Mouse (Mus musculus) limb, embryonic 10.5 days (tissue): ENCODE data around the gene Tbxa2r. TPM values are rescaled to one million over a fixed set of nuclear protein-coding genes. Genes with fewer than 3 reads are reported as not detected.

Source experiments
- DNase-seq: peaks from one replicate; pipeline ENCODE4 v3.0.0-alpha.2; 2017; ENCODE audit warnings: low spot score
- H3K27ac ChIP-seq: fragments of 300-500 bp; sonication (generic); 2 replicates; pipeline ENCODE4 v1.5.1; 2016; ENCODE audit warnings: mild to moderate bottlenecking
- H3K27me3 ChIP-seq: fragments of 300-500 bp; sonication (generic); 2 replicates; pipeline ENCODE4 v1.6.1; 2016; ENCODE audit warnings: low read depth, mild to moderate bottlenecking; ENCODE audit not compliant: poor library complexity, severe bottlenecking
- H3K36me3 ChIP-seq: fragments of 300-500 bp; sonication (generic); 2 replicates; pipeline ENCODE4 v1.6.1; 2016; ENCODE audit warnings: mild to moderate bottlenecking, moderate library complexity
- H3K4me1 ChIP-seq: fragments of 300-500 bp; sonication (generic); 2 replicates; pipeline ENCODE4 v1.6.1; 2016
- H3K4me3 ChIP-seq: fragments of 300-500 bp; sonication (generic); 2 replicates; pipeline ENCODE4 v1.5.1; 2016; ENCODE audit warnings: mild to moderate bottlenecking, moderate library complexity
- H3K9me3 ChIP-seq: fragments of 300-500 bp; sonication (generic); replicated peaks from 2 replicates; pipeline ENCODE4 v1.6.1; 2016; ENCODE audit warnings: mild to moderate bottlenecking
- WGBS: fragments of 180-500 bp; shearing (Covaris S2); methylation state at CpG from one replicate; pipeline ENCODE4 v1.1.7; 2016; 5-methylcytosine and 5-hydroxymethylcytosine counted together
- polyA plus RNA-seq: library from polyadenylated mRNA; unstranded; fragments of >200 nt; fragmentation: Nextera tagmentation; extraction: Ambion mirVana; gene quantifications from 2 replicates; pipeline ENCODE4 v1.2.1, GENCODE M21; 2016

Gene Tbxa2r
- polyA plus RNA-seq, 1 experiment from 2014 or later, result 3.2 TPM

DNA sequence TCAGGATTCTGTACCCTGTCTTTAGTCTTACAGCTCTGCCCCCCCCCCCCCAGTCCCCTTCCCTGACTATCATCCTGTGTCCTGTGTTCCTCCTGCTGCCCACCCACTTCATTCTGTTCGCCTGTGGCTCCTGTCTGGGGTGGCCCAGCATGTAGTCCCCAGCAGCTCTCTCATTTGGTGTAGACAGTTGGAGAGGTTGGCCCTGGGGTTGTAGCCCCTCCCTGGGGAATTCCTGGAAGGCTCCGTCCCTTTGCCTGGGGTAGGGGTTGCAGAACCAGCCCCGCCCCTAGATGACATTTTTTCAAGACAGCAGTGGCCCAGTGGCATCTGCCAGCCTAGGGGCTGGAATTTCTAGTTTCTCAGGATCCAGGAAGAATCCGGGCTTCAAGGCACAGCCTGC lies 29.7 kb downstream of the Tbxa2r start:
- H3K4me3 ChIP-seq, result peak overlapping the region; percentile 82
- no peak for DNase-seq
- H3K36me3 ChIP-seq, result peaks cover 23% of the 10 kb centered on the region
- peaks cover 43% of the 10 kb centered on the region for H3K27me3 ChIP-seq
- H3K4me1 ChIP-seq, result peaks cover 75% of the 10 kb centered on the region
- WGBS, result 43% methylated on average over 4 of the region's 4 CpGs
- no peaks in the 10 kb centered on the region for H3K9me3 ChIP-seq
- H3K27ac ChIP-seq, result no peak overlapping the region

DNA sequence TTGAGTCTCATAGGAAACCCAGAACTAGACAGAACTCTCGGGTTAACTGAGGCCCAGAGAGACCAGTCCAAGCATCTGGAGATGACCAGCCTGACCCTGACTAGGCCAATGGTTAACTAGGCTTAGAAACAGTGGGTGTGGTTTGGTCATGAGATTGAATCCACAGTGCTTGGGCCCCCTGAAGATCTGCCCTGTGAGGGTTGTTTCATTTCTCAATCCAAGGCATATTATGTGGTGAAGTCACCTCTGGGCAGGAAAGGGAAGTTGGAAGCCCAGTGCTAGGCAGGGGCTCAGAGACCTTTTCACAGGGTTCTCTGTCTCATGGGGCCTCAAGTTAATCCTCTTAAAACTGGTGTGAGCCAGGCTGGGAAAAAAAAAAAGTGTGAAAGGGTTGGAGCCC lies 30.3 kb downstream of the Tbxa2r start:
- Histone ChIP-seq H3K4me1 (peaks cover 81% of the 10 kb centered on the region), H3K36me3 (peaks cover 23% of the 10 kb centered on the region), H3K9me3 (no peaks in the 10 kb centered on the region), H3K4me3 (no peak overlapping the region; the same call in 1 of the 2 replicates), H3K27ac (no peak overlapping the region), H3K27me3 (peaks cover 50% of the 10 kb centered on the region)
- 85% methylated on average over 1 of the region's 1 CpGs for WGBS
- no peak for DNase-seq

DNA sequence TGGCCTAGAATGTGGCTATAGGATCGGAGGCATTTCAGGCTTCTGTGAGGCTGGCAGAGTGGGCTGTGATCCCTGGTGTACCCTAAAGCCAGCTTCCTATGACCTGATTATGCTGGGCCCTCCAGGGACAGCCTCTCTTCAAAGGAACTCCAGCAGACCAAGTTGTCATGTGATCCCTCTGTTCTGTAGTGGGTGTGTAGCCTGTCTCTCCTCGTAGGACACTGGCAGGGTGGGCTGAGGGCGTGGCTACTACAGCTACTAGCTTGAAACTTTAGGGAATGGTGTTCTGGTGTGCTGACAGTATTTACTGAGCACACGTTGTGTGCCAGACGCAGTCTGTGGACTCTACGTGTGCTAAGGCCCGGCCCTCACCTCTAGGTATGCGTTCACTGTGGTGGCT lies 32.2 kb downstream of the Tbxa2r start:
- Histone ChIP-seq H3K27me3 (peaks cover 68% of the 10 kb centered on the region), H3K9me3 (no peaks in the 10 kb centered on the region), H3K27ac (peak overlapping the region; percentile 7; the same call in 1 of the 2 replicates), H3K36me3 (peaks cover 23% of the 10 kb centered on the region), H3K4me1 (peaks cover 86% of the 10 kb centered on the region), H3K4me3 (no peak overlapping the region)
- DNase-seq, result no peak
- WGBS, result 67% methylated on average over 8 of the region's 8 CpGs

DNA sequence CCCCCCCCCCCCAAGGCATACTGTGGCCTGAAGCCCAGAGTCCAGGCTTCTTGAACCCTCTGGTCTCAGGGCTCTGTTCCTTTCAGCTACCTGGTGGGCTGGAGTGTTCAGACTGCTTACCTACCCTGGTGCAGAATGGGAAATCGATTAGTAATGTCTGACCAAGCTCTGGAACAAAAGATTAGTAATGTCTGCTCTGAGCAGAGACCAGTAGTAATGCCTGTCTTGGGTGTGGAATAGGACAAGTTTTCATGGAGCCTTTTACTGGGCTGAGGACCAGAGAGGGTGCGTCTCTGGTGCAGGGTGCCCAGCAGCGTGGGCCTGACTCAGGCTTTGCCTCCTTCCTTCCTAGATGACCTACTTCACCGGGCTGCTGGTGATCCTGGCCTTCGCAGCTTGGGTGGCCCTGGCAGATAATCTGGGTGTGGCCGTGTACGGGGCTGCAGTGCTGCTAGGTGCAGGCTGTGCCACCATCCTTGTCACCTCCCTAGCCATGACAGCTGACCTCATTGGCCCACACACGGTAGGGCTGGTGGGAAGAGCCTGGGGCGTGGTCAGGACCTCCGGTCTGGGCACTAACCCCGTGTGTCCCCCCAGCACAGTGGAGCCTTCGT lies 33.9 kb downstream of the Tbxa2r start:
- H3K27me3 ChIP-seq, result peaks cover 57% of the 10 kb centered on the region
- WGBS, result 74% methylated on average over 12 of the region's 12 CpGs
- no peaks in the 10 kb centered on the region for H3K9me3 ChIP-seq
- H3K27ac ChIP-seq, result no peak overlapping the region
- H3K36me3 ChIP-seq, result peaks cover 41% of the 10 kb centered on the region
- H3K4me1 ChIP-seq, result peaks cover 87% of the 10 kb centered on the region
- 0 out of 2 replicates have a peak overlapping the region, but pooled peaks have one; percentile 2 for H3K4me3 ChIP-seq
- DNase-seq, result no peak

DNA sequence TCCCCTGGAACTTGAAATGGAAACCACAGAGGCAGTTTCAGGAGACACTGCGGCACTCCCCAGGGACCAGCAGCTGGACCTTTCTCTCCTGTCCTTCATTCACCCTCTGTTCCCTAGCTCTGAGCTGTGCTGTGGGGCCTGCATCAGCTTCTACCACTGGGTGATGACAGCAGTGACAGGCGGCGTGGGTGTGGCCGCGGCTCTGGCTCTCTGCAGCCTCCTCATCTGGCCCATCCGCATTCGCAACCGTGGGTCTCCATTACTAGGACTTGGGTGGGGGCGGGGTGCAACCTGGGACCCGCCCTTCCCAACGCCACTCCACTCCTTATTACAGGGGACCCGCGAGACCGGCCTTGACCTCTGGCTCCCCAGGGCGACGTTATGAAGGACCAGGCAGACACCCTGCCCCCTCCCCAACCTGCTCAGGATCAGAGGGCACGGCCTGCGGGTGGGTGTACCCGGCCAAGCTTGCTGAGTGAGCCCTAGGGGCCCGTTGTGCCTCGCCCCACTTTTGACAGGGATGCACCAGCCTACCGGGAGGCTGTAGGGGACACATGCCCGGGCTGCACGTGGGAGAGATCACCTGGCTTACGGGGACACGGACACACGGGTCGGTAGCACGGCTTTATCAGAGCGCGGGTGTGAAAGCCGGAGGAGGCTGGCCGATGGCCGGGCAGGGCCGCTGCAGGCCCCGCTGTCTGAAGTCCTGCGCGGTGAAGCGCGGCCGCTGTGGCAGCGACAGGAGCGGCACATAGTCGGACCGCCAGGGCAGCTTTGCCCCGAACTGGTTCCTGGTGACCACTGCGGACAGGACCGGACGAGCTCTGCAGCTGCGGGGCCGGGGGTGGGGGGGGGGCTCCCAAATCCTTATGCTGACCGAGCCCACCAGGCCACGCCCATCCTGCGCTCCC lies 35.2 kb downstream of the Tbxa2r start:
- DNase-seq, result no peak
- 9% methylated on average over 54 of the region's 54 CpGs for WGBS
- H3K36me3 ChIP-seq, result peaks cover 53% of the 10 kb centered on the region
- peak overlapping the region; percentile 47 for H3K4me3 ChIP-seq
- peaks cover 48% of the 10 kb centered on the region for H3K27me3 ChIP-seq
- peak overlapping the region; percentile 21; the same call in 1 of the 2 replicates for H3K27ac ChIP-seq
- peaks cover 74% of the 10 kb centered on the region for H3K4me1 ChIP-seq
- H3K9me3 ChIP-seq, result no peaks in the 10 kb centered on the region

DNA sequence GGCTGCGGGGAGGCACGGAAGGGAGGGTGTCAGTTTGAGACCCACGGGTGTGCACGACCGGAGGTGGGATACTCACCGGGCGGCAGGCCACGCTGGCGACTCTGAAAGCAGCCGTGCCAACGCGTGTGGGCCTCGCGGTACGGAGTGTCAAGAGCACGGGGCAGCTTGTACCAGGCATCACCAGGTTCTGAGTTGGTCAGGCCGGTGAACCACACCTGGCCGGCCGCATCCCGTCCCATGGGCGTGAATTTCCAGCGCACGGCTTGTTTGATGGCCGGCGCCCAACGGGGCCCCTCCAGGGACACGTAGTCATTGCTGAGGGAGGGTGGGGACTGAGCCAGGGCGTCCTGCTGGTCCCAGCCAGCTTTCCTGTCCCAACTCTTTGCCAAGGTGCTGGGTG lies 36.1 kb downstream of the Tbxa2r start:
- H3K4me3 ChIP-seq, result peak overlapping the region; percentile 47
- peaks cover 63% of the 10 kb centered on the region for H3K36me3 ChIP-seq
- DNase-seq, result no peak
- H3K4me1 ChIP-seq, result peaks cover 64% of the 10 kb centered on the region
- no peaks in the 10 kb centered on the region for H3K9me3 ChIP-seq
- H3K27me3 ChIP-seq, result peaks cover 40% of the 10 kb centered on the region
- WGBS, result 11% methylated on average over 28 of the region's 28 CpGs
- no peak overlapping the region for H3K27ac ChIP-seq

DNA sequence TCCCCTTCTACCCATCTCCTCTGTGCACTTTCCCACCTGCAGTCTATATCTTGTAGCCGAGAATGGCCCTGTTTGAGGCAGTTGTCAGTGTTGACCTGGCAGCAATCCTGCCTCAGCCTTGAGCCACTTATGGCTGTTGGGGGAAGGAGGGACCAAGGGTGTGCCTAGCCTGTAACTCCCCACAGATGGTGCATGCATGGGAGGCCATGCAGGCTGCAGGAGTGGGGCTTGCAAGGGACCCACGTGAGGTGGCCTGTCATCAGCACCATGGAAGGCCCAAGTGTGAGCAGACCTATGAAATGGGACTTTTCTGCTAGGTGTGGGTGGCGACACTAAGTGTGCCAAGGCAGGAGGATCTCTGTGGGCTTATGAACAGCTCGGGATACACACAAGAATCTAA lies 36.5 kb downstream of the Tbxa2r start:
- H3K4me3 ChIP-seq, result peak overlapping the region; percentile 47
- DNase-seq, result no peak
- H3K9me3 ChIP-seq, result no peaks in the 10 kb centered on the region
- H3K27ac ChIP-seq, result no peak overlapping the region
- H3K36me3 ChIP-seq, result peaks cover 67% of the 10 kb centered on the region
- H3K27me3 ChIP-seq, result peaks cover 40% of the 10 kb centered on the region
- 38% methylated on average over 4 of the region's 4 CpGs for WGBS
- peaks cover 62% of the 10 kb centered on the region for H3K4me1 ChIP-seq

DNA sequence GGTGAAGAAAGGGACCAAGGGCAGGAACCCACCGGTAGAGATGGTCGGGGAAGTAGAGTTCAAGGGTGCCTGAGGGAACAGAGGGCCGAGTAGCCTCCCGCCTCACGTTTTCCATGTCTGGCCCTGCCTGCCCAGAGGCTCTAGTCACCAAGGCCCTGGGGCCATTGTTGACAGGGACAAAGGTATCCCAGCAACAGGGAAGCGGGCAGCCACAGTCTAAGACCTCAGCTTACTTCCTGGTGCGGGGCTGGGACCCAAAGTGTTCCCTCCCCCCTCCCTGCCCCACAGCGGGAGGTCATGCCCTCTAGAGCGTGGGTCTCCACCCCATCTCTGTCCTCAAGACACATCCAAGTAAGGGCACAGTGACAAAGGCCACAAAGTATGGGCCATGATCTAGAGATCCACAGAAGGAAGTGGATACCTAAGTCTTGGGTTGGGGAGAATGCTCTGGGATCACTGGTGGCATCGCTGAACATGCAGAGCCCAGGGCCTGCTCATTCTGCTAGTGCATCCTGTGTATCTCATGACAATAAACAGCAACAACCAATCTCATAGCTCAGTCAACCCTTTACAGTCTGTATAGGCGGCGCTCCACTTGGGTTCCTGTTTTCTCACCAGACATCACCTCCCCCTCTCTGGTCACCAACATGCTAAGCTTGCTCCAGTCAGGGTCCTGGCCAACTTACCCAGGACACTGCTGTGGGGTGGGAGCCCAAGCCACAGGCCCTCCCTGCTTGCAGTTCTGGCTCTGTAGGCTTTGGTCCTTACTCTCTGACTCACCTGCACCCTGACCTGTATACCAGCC lies 37.3 kb downstream of the Tbxa2r start, which contains the start of gene 4930404N11Rik:
TSS of gene 4930404N11Rik (minus strand) at position 145 of the 805 bp plus-strand sequence.
- peaks cover 75% of the 10 kb centered on the region for H3K36me3 ChIP-seq
- peak within 1 kb of the TSS; percentile 47 for H3K4me3 ChIP-seq
- no peak within 1 kb of the TSS for H3K27ac ChIP-seq
- H3K27me3 ChIP-seq, result peaks cover 40% of the 10 kb centered on the region
- no peaks in the 10 kb centered on the region for H3K9me3 ChIP-seq
- DNase-seq, result no peak
- WGBS, result 29% methylated on average over 12 of the region's 12 CpGs
- peaks cover 56% of the 10 kb centered on the region for H3K4me1 ChIP-seq

DNA sequence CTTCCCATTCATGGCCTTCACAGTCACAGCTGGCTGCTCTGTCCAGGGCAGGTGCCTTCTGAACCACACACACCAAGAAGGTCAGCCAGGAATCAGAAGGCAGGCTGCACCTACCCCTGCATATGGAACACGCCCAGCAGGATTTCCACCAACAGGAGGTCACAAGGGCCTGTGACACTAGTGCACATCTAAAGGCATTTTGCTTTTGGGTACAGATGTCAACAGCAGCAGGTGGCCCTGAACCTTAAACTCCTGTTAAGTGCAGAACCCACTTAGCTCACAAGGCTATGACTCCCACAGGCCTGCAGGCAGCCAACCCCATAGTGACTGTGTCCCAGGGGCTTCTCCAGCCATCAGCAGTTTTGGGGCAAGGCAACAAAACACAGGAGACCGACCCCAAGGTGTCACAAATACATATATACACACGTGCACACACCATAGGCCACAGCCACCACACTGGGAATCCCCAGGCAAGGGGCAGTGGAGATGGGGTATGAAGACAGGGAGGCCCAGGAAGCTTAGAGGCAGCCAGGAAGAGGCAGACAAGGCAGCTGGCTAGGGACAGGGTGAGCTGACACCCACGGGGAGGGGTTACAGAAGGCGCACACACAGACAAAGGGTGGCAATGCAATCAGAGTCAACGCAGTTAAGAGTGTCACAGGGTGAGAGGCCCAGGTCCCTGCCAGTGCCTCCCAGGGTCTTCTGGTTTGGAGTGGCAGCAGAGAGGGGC lies 38.1 kb downstream of the Tbxa2r start:
- no peaks in the 10 kb centered on the region for H3K9me3 ChIP-seq
- DNase-seq, result no peak
- H3K27me3 ChIP-seq, result peaks cover 40% of the 10 kb centered on the region
- H3K4me1 ChIP-seq, result peaks cover 49% of the 10 kb centered on the region
- no peak overlapping the region for H3K27ac ChIP-seq
- 83% methylated on average over 6 of the region's 6 CpGs for WGBS
- peaks cover 75% of the 10 kb centered on the region for H3K36me3 ChIP-seq
- H3K4me3 ChIP-seq, result 0 out of 2 replicates have a peak overlapping the region, but pooled peaks have one; percentile 2

DNA sequence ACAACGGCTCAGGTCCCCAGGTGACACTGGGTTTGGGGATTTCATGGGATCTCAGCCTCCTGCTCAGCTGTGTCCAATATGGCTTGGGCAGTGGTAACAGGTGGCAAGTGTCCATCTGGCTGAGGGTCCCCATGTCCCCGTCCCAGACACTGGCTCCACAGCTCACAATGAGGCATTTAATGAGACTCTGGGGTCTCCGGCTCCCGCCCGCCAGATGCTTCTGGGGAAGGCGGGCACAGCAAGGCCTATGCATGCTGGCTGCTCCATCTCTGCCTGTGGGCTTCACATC lies 38.6 kb downstream of the Tbxa2r start:
- Histone ChIP-seq H3K4me1 (peaks cover 44% of the 10 kb centered on the region), H3K4me3 (no peak overlapping the region), H3K27me3 (peaks cover 38% of the 10 kb centered on the region), H3K27ac (no peak overlapping the region), H3K36me3 (peaks cover 75% of the 10 kb centered on the region), H3K9me3 (no peaks in the 10 kb centered on the region)
- 90% methylated on average over 6 of the region's 6 CpGs for WGBS
- no peak for DNase-seq

DNA sequence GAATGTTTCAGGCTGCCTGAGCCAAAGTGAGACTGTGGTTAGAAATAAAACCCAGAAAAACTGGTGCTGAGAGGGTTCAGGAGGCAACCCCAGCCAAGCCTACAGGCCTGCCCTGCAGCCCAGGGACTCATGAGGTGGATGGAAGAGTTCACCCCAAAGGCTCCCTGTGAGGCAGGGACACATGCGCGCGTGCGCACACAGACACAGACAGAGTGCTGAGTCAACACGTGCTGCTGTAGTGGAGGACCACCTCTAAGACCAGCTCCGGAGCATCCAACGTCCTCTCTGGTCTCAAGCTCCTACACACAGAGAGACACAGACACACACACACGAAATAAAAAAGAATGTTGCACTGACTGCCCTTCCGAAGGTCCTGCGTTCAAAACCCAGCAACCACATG lies 46.8 kb downstream of the Tbxa2r start:
- Histone ChIP-seq H3K4me1 (peaks cover 24% of the 10 kb centered on the region), H3K27ac (no peak overlapping the region), H3K27me3 (no peaks in the 10 kb centered on the region), H3K36me3 (peaks cover 66% of the 10 kb centered on the region), H3K4me3 (0 out of 2 replicates have a peak overlapping the region, but pooled peaks have one; percentile 18), H3K9me3 (no peaks in the 10 kb centered on the region)
- WGBS, result 96% methylated on average over 10 of the region's 10 CpGs
- DNase-seq, result no peak
